Mouse (Mus musculus) lung, adult 2 months (tissue): ENCODE results near the gene Tiam1. TPM values are rescaled to one million over a fixed set of nuclear protein-coding genes. Genes with fewer than 3 reads are reported as not detected.

Experiments used
- DNase-seq: peaks from one replicate; pipeline ENCODE4 v3.0.0; 2022
- H3K4me1 ChIP-seq: fragments of 200-500 bp; 2 replicates; pipeline ENCODE4 v1.6.1; 2011; ENCODE audit warnings: low read length; ENCODE audit not compliant: control insufficient read depth, insufficient read depth
- H3K4me3 ChIP-seq: fragments of 200-500 bp; replicated peaks from 2 replicates; pipeline ENCODE3; 2011; ENCODE audit warnings: low read depth, mild to moderate bottlenecking, control low read depth, low read length; ENCODE audit errors: extremely low read depth
- CTCF ChIP-seq: fragments of 200-500 bp; IDR thresholded peaks from 2 replicates; pipeline ENCODE4 v1.5.1; 2011; ENCODE audit warnings: mild to moderate bottlenecking, low read length, control low read depth; ENCODE audit not compliant: insufficient read depth
- POLR2A ChIP-seq: fragments of 200-500 bp; IDR thresholded peaks from 2 replicates; pipeline ENCODE4 v1.6.1; 2011; ENCODE audit warnings: low read depth, mild to moderate bottlenecking, control low read depth, low read length, borderline replicate concordance; ENCODE audit errors: extremely low read depth
- WGBS: fragments of 180-500 bp; shearing (Covaris S2); methylation state at CpG from one replicate; pipeline ENCODE4 v1.1.7; 2018; 5-methylcytosine and 5-hydroxymethylcytosine counted together
- polyA plus RNA-seq: library from polyadenylated mRNA; depleted of rRNA; stranded (reverse); fragments of >200 nt; gene quantifications from 2 replicates; pipeline ENCODE4 v1.2.3, GENCODE M21; 2012

Tiam1 gene
- polyA plus RNA-seq, 1 experiment = 14.6 TPM

DNA sequence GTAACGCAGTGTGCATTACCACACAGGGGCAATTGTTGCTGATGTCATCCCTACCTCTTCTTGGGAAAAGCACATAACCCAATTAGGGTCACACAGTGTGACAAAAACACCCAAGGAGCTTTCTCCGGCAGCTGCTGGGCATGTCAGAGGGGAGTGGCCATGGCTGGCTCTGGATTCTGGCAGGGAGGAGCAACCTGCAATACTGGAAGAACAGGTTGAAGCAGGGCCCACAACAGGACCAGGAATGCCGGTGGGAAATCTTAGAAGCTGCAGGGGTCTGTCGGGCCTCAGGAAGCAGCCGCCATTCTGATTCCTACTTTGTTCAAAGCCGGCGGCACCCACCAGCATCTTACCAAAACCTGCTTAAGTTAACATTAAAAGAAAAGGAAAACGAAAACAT lies 189.0 kb downstream of the Tiam1 start:
- no peaks in the 10 kb centered on the region for H3K4me1 ChIP-seq
- 64% methylated on average over 8 of the region's 8 CpGs for WGBS
- TF ChIP-seq CTCF (no peak), POLR2A (no peak)
- no peak overlapping the region for H3K4me3 ChIP-seq
- DNase-seq = peak; percentile 38

DNA sequence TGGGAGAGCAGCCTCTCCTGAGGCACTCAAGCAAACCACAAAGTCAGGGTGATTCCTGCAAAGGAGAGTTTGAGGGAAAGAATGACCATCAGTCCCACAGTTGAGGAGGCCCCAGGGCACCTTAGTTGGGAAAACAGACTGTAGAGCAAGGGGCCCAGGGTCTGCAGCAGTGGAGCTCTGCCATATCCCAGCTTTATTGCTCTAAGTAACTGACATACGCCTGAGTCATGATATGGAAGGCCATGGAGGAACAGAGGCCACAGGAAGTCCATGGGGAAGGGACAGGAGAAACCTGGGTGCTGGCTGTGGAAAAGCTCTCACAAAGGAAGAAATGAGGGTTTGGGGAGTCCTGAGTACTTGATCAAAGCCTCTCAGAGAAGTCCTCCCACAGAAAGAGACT lies 189.5 kb downstream of the Tiam1 start:
- WGBS = 88% methylated on average over 1 of the region's 1 CpGs
- H3K4me3 ChIP-seq = no peak overlapping the region
- no peak for DNase-seq
- H3K4me1 ChIP-seq = no peaks in the 10 kb centered on the region
- no peak for TF ChIP-seq POLR2A
- TF ChIP-seq CTCF = no peak

DNA sequence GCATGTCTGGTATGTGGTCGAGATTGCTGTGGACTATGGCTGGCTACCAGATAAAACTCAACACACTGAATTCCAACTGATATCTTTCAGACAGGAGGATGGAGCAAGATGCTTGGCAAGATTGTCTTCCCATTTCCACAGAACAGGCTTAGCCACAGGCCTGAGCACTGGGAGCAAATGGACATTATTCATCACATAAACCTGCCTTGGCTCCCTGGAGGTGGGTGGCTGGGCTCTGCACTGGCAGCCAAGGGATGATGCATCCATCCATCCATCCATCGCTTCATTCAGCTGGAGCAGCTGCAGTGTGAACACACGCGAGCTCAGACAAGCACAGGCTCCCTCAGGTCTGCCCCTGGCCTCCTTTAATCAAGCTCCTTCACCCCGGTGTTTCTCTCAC lies 190.7 kb downstream of the Tiam1 start:
- 81% methylated on average over 5 of the region's 5 CpGs for WGBS
- TF ChIP-seq POLR2A = no peak
- TF ChIP-seq CTCF = no peak
- Histone ChIP-seq H3K4me1 (no peaks in the 10 kb centered on the region), H3K4me3 (no peak overlapping the region)
- DNase-seq = no peak

DNA sequence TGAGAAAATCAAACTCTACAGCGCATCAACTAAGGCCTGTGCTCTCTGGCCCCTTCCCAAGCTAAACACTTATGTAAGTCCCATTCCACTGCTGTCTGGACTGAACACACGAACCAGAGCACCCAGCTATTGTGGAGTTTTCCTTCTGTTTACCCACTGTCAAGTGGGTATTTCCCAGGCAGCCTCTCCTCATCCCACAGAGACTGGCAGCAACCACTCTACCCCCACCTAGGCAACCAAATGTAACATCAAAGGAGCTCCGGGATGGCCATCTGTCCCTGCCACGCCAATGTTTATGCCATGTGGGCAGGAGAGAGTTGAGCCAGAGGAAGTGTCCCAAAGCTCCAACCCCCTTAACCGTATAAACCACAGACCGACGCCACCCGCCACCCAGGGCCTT lies 192.8 kb downstream of the Tiam1 start:
- DNase-seq = peak; percentile 17

GRCm38 (mm10) chr16:89950251-89950650 lies 193.3 kb downstream of the Tiam1 start:
- WGBS = 66% methylated on average over 6 of the region's 6 CpGs
- Histone ChIP-seq H3K4me3 (no peak overlapping the region), H3K4me1 (no peaks in the 10 kb centered on the region)
- TF ChIP-seq CTCF (no peak), POLR2A (no peak)
- no peak for DNase-seq

More for the DNA sequence above, 192.8 kb downstream of the Tiam1 start:
- TF ChIP-seq POLR2A (no peak), CTCF (no peak)
- H3K4me1 ChIP-seq = no peaks in the 10 kb centered on the region
- 40% methylated on average over 8 of the region's 8 CpGs for WGBS
- H3K4me3 ChIP-seq = no peak overlapping the region

- no peaks in the 10 kb centered on the region for H3K4me1 ChIP-seq
- WGBS = 100% methylated on average over 1 of the region's 1 CpGs
- no peak overlapping the region for H3K4me3 ChIP-seq
- TF ChIP-seq CTCF = no peak
- no peak for TF ChIP-seq POLR2A
- no peak for DNase-seq
Measured at GRCm38 (mm10) chr16:89948040-89948439, 195.5 kb downstream of the Tiam1 start.

GRCm38 (mm10) chr16:89946816-89947215 lies 196.8 kb downstream of the Tiam1 start:
- no peak for TF ChIP-seq POLR2A
- no peak for TF ChIP-seq CTCF
- no peak for DNase-seq
- 86% methylated on average over 11 of the region's 11 CpGs for WGBS
- no peaks in the 10 kb centered on the region for H3K4me1 ChIP-seq
- H3K4me3 ChIP-seq = no peak overlapping the region

DNA sequence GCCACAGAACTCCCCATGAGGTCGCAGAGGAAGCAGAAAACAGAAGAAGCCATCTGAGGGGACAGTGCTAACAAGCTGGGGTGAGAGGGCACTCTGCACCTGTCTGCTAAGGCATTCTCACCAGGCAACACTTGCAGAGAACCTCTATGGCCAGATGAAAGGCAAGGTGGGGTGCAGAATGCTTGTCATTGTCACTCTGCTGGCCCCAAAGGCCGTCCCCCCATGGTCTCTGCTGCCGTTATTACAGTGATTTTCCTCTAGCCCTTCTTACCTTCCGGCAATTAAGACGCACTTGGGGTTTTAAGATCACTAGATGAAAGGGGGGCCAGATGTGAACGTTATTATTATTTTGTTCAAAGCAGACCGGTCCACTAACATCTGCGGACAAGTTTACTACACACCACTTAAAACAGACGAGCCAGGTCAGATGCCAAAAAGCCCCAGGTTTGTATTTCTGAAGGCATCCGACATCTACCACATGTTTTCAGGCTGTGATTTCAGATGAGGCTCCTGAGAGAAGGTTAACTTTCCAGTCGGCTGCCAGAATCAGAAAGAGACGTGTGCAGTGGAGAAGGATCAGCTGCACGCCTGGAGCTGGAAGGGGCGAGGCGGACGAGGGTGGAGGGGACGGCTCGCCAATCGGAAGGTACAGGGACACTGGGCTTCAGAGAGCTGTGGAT lies 198.8 kb downstream of the Tiam1 start:
- 79% methylated on average over 19 of the region's 19 CpGs for WGBS
- no peaks in the 10 kb centered on the region for H3K4me1 ChIP-seq
- TF ChIP-seq POLR2A (no peak), CTCF (no peak)
- no peak overlapping the region for H3K4me3 ChIP-seq
- no peak for DNase-seq

DNA sequence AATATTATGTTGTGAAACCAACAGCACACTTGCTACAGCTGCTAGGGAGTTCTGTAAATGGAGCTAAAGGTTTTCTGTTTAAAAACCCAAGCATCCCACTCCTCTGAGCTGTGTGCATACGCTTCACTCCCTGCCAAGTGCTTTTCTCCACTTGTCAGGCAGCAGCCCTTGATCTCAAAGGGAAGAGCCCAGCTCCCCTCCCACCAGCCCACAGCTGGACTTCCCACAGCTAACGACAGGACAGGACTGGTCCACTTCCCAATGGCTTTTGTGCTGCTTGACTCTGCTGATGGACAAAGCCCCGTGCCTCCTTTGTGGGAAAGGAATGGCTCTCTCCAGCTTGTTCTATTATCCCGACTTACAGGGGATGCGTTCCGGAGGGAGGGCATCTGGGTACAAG lies 199.5 kb downstream of the Tiam1 start:
- TF ChIP-seq POLR2A (no peak), CTCF (no peak)
- 68% methylated on average over 6 of the region's 6 CpGs for WGBS
- no peak for DNase-seq
- Histone ChIP-seq H3K4me3 (no peak overlapping the region), H3K4me1 (no peaks in the 10 kb centered on the region)

GRCm38 (mm10) chr16:89943267-89943971 lies 200.2 kb downstream of the Tiam1 start:
- no peak overlapping the region for H3K4me3 ChIP-seq
- no peaks in the 10 kb centered on the region for H3K4me1 ChIP-seq
- WGBS = 53% methylated on average over 19 of the region's 19 CpGs
- TF ChIP-seq CTCF = no peak
- no peak for TF ChIP-seq POLR2A
- DNase-seq = no peak

DNA sequence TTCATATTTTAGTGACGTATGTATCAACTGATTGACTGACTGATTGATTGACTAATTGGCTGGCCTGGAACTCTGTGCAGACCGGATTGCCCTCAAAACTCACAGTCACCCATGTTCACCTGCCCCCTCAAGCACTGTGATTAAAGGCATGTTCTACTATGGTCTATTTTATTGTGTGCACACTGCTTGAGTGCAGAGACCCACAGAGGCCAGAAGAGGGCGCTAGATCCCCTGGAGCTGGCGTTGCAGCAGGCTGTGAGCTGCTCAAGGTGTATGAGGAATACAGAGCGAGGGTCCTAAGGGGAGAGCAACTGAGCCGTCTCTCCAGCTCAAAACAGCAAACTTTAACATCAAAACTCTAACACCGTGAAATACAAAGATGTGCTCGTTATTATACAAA lies 202.9 kb downstream of the Tiam1 start:
- WGBS = 92% methylated on average over 8 of the region's 8 CpGs
- no peak for DNase-seq
- Histone ChIP-seq H3K4me3 (no peak overlapping the region), H3K4me1 (no peaks in the 10 kb centered on the region)
- no peak for TF ChIP-seq CTCF
- TF ChIP-seq POLR2A = no peak
